Mouse (Mus musculus) lung, embryonic 14.5 days (tissue): Measurements from ENCODE around the gene Mei4. TPM values are rescaled to one million over a fixed set of nuclear protein-coding genes. Genes with fewer than 3 reads are reported as not detected.
A peak's percentile ranks its signal among the peaks of the same experiment; 100 is the strongest.

Experiments used
- ATAC-seq: fragments of 200-750 bp; cut with Nextera tagmentation; 2 replicates; pipeline ENCODE4 v1.8.0; 2017; ENCODE audit warnings: mild to moderate bottlenecking, moderate TSS enrichment, moderate library complexity; ENCODE audit not compliant: insufficient read depth
- DNase-seq: peaks from one replicate; pipeline ENCODE4 v3.0.0-alpha.2; 2015
- H3K27ac ChIP-seq: fragments of 300-500 bp; sonication (generic); 2 replicates; pipeline ENCODE4 v1.5.1; 2014; ENCODE audit warnings: low read depth, mild to moderate bottlenecking, moderate library complexity
- H3K27me3 ChIP-seq: fragments of 300-500 bp; sonication (generic); 2 replicates; pipeline ENCODE4 v1.6.1; 2014; ENCODE audit warnings: low read length, control low read depth; ENCODE audit not compliant: insufficient read depth
- H3K36me3 ChIP-seq: fragments of 300-500 bp; sonication (generic); 2 replicates; pipeline ENCODE4 v1.6.1; 2014; ENCODE audit warnings: control low read depth; ENCODE audit not compliant: insufficient read depth
- H3K4me1 ChIP-seq: fragments of 300-500 bp; sonication (generic); 2 replicates; pipeline ENCODE4 v1.6.1; 2014; ENCODE audit warnings: antibody characterized with exemption, control low read depth; ENCODE audit not compliant: insufficient read depth
- H3K4me2 ChIP-seq: fragments of 300-500 bp; sonication (generic); 2 replicates; pipeline ENCODE4 v1.6.1; 2014; ENCODE audit warnings: mild to moderate bottlenecking
- H3K4me3 ChIP-seq: fragments of 300-500 bp; sonication (generic); 2 replicates; pipeline ENCODE4 v1.5.1; 2014; ENCODE audit warnings: low read depth, low read length
- H3K9ac ChIP-seq: fragments of 300-500 bp; sonication (generic); 2 replicates; pipeline ENCODE4 v1.6.1; 2014
- H3K9me3 ChIP-seq: fragments of 300-500 bp; sonication (generic); 2 replicates; pipeline ENCODE4 v1.6.1; 2016; ENCODE audit warnings: low read depth, low read length, control low read depth
- CTCF ChIP-seq: IDR thresholded peaks from 2 replicates; pipeline ENCODE4 v1.5.1; 2016; ENCODE audit warnings: antibody characterized with exemption, low read depth
- WGBS: fragments of 180-500 bp; shearing (Covaris S2); extraction: QIAGEN DNeasy Blood & Tissue Kit; methylation state at CpG from one replicate; pipeline ENCODE4 v1.1.7; 2014; 5-methylcytosine and 5-hydroxymethylcytosine counted together
- polyA plus RNA-seq: library from polyadenylated mRNA; unstranded; fragments of >200 nt; fragmentation: Nextera tagmentation; extraction: Ambion mirVana; gene quantifications from 2 replicates; pipeline ENCODE4 v1.2.1, GENCODE M21; 2014

The Mei4 gene
- polyA plus RNA-seq, 1 experiment from 2014 or later: 0.86 TPM

DNA sequence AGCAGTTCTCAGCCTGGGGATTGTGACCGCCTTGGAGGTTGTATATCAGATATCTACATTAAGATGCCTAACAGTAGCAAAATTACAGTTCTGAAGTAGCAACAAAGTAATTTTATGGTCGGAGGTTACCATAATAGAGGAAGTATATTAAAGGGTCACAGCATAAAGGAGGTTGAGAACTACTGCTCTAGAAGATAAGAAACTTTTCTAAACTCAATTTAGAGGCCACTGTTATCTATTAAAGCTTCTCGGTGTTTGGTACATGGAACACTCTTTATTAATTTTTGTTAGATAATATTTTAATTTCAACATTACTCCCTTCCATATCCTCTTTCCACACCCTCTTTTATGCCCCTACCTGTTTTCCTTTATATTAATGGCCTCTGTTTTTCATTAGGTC is 119.0 kb downstream of the Mei4 start:
- 82% methylated on average over 3 of the region's 3 CpGs for WGBS
- H3K27me3 ChIP-seq: no peaks in the 10 kb centered on the region

GRCm38 (mm10) chr9:82012991-82013390 is 149.5 kb downstream of the Mei4 start:
- 70% methylated on average over 3 of the region's 3 CpGs for WGBS
- Histone ChIP-seq H3K9me3 (no peaks in the 10 kb centered on the region), H3K4me2 (no peak overlapping the region), H3K4me3 (no peak overlapping the region), H3K36me3 (no peaks in the 10 kb centered on the region), H3K4me1 (no peaks in the 10 kb centered on the region), H3K9ac (no peak overlapping the region), H3K27ac (no peak overlapping the region), H3K27me3 (no peaks in the 10 kb centered on the region)
- TF ChIP-seq CTCF: no peak
- no peak for DNase-seq
- ATAC-seq: no peak

More for the DNA sequence above, 119.0 kb downstream of the Mei4 start:
- no peak for TF ChIP-seq CTCF
- Histone ChIP-seq H3K27ac (no peak overlapping the region), H3K9ac (no peak overlapping the region), H3K4me1 (no peaks in the 10 kb centered on the region), H3K36me3 (no peaks in the 10 kb centered on the region), H3K4me2 (no peak overlapping the region), H3K4me3 (no peak overlapping the region), H3K9me3 (no peaks in the 10 kb centered on the region)
- DNase-seq: no peak
- ATAC-seq: no peak

DNA sequence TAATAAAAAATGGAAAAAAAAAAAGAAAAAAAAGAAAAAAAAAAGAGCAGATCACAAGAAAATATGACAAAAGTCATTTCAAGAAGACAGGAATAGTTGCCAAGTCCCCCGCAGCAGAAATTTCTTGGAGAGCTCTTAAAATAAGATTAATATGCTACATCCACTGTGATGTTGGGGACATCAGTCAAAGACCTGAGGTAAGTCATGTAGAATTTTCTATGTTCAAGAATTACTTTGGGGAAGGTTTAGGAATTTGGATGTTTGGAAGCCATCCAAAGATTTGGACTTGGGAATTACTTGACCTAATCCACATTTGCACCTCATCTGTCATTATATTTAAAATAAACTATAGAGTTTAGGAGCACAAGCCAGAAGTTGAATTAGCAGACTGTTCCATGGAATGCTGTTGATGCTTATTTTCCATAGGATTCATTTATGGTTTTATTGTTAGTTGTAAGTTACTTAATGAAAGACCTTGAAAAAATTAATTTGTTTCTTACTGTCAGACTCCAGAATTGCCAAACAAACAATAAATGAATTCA is 179.1 kb downstream of the Mei4 start:
- no peaks in the 10 kb centered on the region for H3K27me3 ChIP-seq
- ATAC-seq (peak; percentile 83), DNase-seq (peak; percentile 89)
- H3K9me3 ChIP-seq: no peaks in the 10 kb centered on the region
- H3K27ac ChIP-seq: no peak overlapping the region
- WGBS: 41% methylated on average over 1 of the region's 1 CpGs
- H3K36me3 ChIP-seq: no peaks in the 10 kb centered on the region
- no peaks in the 10 kb centered on the region for H3K4me1 ChIP-seq
- H3K9ac ChIP-seq: no peak overlapping the region
- no peak for TF ChIP-seq CTCF
- no peak overlapping the region for H3K4me2 ChIP-seq
- H3K4me3 ChIP-seq: no peak overlapping the region

GRCm38 (mm10) chr9:82044517-82044916 is 181.0 kb downstream of the Mei4 start:
- Histone ChIP-seq H3K27ac (no peak overlapping the region), H3K9me3 (no peaks in the 10 kb centered on the region), H3K4me2 (no peak overlapping the region), H3K27me3 (no peaks in the 10 kb centered on the region), H3K4me1 (no peaks in the 10 kb centered on the region), H3K4me3 (no peak overlapping the region), H3K9ac (no peak overlapping the region), H3K36me3 (no peaks in the 10 kb centered on the region)
- WGBS: 39% methylated on average over 2 of the region's 2 CpGs
- TF ChIP-seq CTCF: no peak
- ATAC-seq (peak; percentile 38; the same call in 1 of the 2 replicates), DNase-seq (peak; percentile 61)

DNA sequence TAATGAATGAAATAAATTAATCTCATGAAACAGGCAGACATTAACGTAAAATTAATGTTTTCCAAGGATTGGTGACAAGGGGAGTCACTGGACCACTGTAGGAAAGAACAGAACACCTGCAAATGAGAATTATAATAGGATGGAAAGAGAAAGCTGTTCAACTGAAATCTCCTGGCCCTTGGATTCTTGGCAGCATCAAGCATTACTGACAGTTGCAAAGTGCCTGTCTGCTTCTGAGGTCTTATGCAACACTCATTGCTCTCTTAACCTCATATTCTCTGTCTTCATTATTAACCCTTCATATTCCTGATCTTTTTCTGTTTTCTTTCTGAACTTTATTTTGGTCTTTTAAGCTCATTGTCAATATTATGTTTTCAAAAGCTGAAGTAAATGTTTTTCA is 210.4 kb downstream of the Mei4 start:
- H3K27ac ChIP-seq: no peak overlapping the region
- H3K36me3 ChIP-seq: no peaks in the 10 kb centered on the region
- no peak overlapping the region for H3K4me3 ChIP-seq
- no peaks in the 10 kb centered on the region for H3K4me1 ChIP-seq
- no peak for ATAC-seq
- peak; percentile 52 for DNase-seq
- no peaks in the 10 kb centered on the region for H3K9me3 ChIP-seq
- no peak overlapping the region for H3K9ac ChIP-seq
- no peak overlapping the region for H3K4me2 ChIP-seq
- 47% methylated on average over 1 of the region's 1 CpGs for WGBS
- TF ChIP-seq CTCF: no peak
- H3K27me3 ChIP-seq: no peaks in the 10 kb centered on the region

- Histone ChIP-seq H3K4me2 (no peak overlapping the region), H3K27ac (no peak overlapping the region), H3K9ac (no peak overlapping the region), H3K9me3 (no peaks in the 10 kb centered on the region), H3K4me3 (no peak overlapping the region), H3K36me3 (no peaks in the 10 kb centered on the region), H3K4me1 (no peaks in the 10 kb centered on the region), H3K27me3 (no peaks in the 10 kb centered on the region)
- DNase-seq (peak; percentile 51), ATAC-seq (peak; percentile 62; the same call in 1 of the 2 replicates)
- no peak for TF ChIP-seq CTCF
- WGBS: 56% methylated on average over 2 of the region's 2 CpGs
These were observed 211.8 kb downstream of the Mei4 start for GRCm38 (mm10) chr9:82075270-82075669.

- Histone ChIP-seq H3K9ac (no peak overlapping the region), H3K27me3 (no peaks in the 10 kb centered on the region), H3K9me3 (no peaks in the 10 kb centered on the region), H3K36me3 (no peaks in the 10 kb centered on the region), H3K4me2 (no peak overlapping the region), H3K27ac (no peak overlapping the region), H3K4me3 (no peak overlapping the region), H3K4me1 (no peaks in the 10 kb centered on the region)
- ATAC-seq: no peak
- no peak for DNase-seq
- WGBS: 69% methylated on average over 3 of the region's 3 CpGs
- TF ChIP-seq CTCF: no peak
These were observed 232.9 kb downstream of the Mei4 start for GRCm38 (mm10) chr9:82096409-82096808.
